Mouse (Mus musculus) bone marrow macrophage, adult 2 months (primary cell): ENCODE data around the gene P2ry2.

ENCODE experiments used
- CTCF ChIP-seq: IDR thresholded peaks from 2 replicates; pipeline ENCODE4 v1.5.1; 2012; ENCODE audit warnings: low read depth, mild to moderate bottlenecking, low read length, moderate library complexity
- POLR2A ChIP-seq: IDR thresholded peaks from 2 replicates; pipeline ENCODE4 v1.6.1; 2012; ENCODE audit warnings: mild to moderate bottlenecking, low read depth, low read length, borderline replicate concordance

DNA sequence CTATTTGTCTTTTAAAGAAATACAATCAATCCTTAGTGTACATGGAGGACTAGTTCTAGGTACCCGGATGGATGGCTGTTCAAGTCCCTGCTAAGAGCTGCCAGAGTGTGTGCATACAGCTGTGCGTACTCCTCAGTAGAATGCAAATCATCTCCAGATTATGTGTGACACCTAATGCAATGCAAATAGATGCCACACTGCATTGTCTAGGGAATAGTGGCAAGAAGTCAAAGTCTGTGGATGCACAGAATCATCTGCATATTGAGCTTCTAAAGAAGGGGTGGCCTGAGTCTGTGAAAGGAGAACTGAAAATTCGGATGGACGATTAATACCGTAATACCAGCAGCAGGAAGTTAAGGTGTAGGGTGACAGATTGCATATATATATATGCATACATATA lies 46.5 kb upstream of the P2ry2 start:
- no peak for TF ChIP-seq POLR2A
- no peak for TF ChIP-seq CTCF
